Mouse (Mus musculus): ENCODE results near the gene Anln. TPM values are rescaled to one million over a fixed set of nuclear protein-coding genes. Genes with fewer than 3 reads are reported as not detected.

The Anln gene
- polyA plus RNA-seq, 2 experiments, result 35.4 to 40.4 TPM

DNA sequence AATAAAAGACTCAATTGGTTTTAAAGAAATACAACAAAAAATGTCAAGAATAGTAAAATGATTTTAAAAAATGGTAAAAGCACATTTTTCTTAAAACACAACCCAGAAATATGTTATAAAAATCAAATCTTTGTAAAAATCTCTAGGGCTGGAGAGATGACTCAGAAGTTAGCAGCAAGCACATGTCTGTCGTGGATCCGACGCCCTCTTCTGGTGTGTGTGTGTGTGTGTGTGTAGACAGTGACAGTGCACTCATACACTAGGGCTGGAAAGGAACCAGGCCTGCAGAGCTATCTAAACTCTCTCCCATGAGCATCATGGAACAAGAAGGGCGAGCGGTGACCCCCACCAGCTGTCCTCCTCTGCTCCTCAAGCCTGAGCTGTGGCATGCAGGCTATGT is 35.5 kb downstream of the Anln start:
- Histone ChIP-seq H3K27me3 (ENCODE audit: control insufficient read depth, insufficient read depth, low read length) (no peaks in the 10 kb centered on the region), H3K9ac (ENCODE audit: low read depth, low read length, severe bottlenecking) (no peak overlapping the region), H3K4me3 (replicated peaks; ENCODE audit: low read length) (no peak overlapping the region), H3K4me2 (replicated peaks; ENCODE audit: low read depth, low read length, severe bottlenecking) (no peak overlapping the region), H3K4me1 (ENCODE audit: control insufficient read depth, insufficient read depth, low read length) (no peaks in the 10 kb centered on the region), H3K36me3 (ENCODE audit: control insufficient read depth, insufficient read depth, low read length) (peaks cover 60% of the 10 kb centered on the region), H3K9me3 (ENCODE audit: control insufficient read depth, low read length) (no peaks in the 10 kb centered on the region), H3K27ac (replicated peaks; ENCODE audit: low read depth, low read length) (no peak overlapping the region)
- 91% methylated on average over 5 of the region's 5 CpGs for WGBS
- TF ChIP-seq POLR2A (IDR thresholded peaks at IDR 0.05; ENCODE audit: borderline replicate concordance, extremely low read depth, insufficient read depth, insufficient read length), result no peak
- no peak for DNase-seq (ENCODE audit: low spot score)
- ATAC-seq (ENCODE audit: low FRiP score, low read depth), result no peak

DNA sequence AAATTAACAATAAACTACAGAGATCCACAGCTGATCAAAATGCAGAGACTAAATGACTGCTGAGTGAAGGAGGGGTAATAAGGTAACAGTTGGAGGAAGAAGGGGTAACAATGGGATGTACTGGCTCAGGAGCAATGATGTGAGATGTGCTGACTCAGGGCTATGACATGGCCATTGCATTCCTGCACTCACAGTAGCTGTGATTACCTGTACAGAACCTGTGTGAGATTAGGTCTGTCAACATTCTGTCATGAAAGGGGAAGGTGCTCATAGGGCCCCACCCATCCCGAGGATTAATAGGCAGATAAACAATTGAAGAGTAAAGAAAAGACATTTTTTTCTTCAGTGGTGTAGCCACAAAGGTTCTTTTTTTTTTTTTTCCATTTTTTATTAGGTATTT is 48.7 kb downstream of the Anln start:
- Histone ChIP-seq H3K36me3 (ENCODE audit: control insufficient read depth, insufficient read depth, low read length) (peaks cover 66% of the 10 kb centered on the region), H3K27ac (replicated peaks; ENCODE audit: low read depth, low read length) (no peak overlapping the region), H3K9me3 (ENCODE audit: control insufficient read depth, low read length) (no peaks in the 10 kb centered on the region)

DNA sequence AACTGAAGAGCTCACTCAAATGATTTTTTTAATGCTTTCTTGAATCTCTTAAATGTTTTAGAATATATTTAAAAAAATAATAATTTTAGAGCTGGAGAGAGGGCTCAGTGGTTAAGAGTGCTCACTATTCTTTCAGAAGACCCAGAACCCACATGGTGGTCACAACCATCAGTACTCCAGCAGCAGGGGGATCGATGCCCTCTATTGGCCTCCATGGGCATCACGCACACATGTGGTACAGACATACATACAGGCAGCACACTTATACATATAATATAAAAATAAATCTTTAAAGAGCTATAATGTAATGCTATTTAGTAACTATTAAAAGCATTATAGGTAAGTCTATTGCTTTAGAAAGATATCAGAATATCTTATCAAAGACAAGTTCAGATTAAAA is 51.8 kb downstream of the Anln start:
- Histone ChIP-seq H3K4me2 (replicated peaks; ENCODE audit: low read depth, low read length, severe bottlenecking) (no peak overlapping the region), H3K4me3 (replicated peaks; ENCODE audit: low read length) (no peak overlapping the region), H3K9ac (ENCODE audit: low read depth, low read length, severe bottlenecking) (no peak overlapping the region), H3K27ac (replicated peaks; ENCODE audit: low read depth, low read length) (no peak overlapping the region), H3K36me3 (ENCODE audit: control insufficient read depth, insufficient read depth, low read length) (peaks cover 64% of the 10 kb centered on the region), H3K27me3 (ENCODE audit: control insufficient read depth, insufficient read depth, low read length) (no peaks in the 10 kb centered on the region), H3K4me1 (ENCODE audit: control insufficient read depth, insufficient read depth, low read length) (no peaks in the 10 kb centered on the region), H3K9me3 (ENCODE audit: control insufficient read depth, low read length) (no peaks in the 10 kb centered on the region)
- no peak for TF ChIP-seq POLR2A (IDR thresholded peaks at IDR 0.05; ENCODE audit: borderline replicate concordance, extremely low read depth, insufficient read depth, insufficient read length)
- DNase-seq (ENCODE audit: low spot score) (no peak), ATAC-seq (ENCODE audit: low FRiP score, low read depth) (no peak)
- WGBS, result 100% methylated on average over 2 of the region's 2 CpGs

More for the DNA sequence above, 48.7 kb downstream of the Anln start:
- DNase-seq (ENCODE audit: low spot score) (no peak), ATAC-seq (ENCODE audit: low FRiP score, low read depth) (no peak)
- no peak for TF ChIP-seq POLR2A (IDR thresholded peaks at IDR 0.05; ENCODE audit: borderline replicate concordance, extremely low read depth, insufficient read depth, insufficient read length)
- 88% methylated on average over 1 of the region's 1 CpGs for WGBS
- Histone ChIP-seq H3K4me1 (ENCODE audit: control insufficient read depth, insufficient read depth, low read length) (no peaks in the 10 kb centered on the region), H3K9ac (ENCODE audit: low read depth, low read length, severe bottlenecking) (no peak overlapping the region), H3K4me3 (replicated peaks; ENCODE audit: low read length) (no peak overlapping the region), H3K4me2 (replicated peaks; ENCODE audit: low read depth, low read length, severe bottlenecking) (no peak overlapping the region), H3K27me3 (ENCODE audit: control insufficient read depth, insufficient read depth, low read length) (no peaks in the 10 kb centered on the region)

DNA sequence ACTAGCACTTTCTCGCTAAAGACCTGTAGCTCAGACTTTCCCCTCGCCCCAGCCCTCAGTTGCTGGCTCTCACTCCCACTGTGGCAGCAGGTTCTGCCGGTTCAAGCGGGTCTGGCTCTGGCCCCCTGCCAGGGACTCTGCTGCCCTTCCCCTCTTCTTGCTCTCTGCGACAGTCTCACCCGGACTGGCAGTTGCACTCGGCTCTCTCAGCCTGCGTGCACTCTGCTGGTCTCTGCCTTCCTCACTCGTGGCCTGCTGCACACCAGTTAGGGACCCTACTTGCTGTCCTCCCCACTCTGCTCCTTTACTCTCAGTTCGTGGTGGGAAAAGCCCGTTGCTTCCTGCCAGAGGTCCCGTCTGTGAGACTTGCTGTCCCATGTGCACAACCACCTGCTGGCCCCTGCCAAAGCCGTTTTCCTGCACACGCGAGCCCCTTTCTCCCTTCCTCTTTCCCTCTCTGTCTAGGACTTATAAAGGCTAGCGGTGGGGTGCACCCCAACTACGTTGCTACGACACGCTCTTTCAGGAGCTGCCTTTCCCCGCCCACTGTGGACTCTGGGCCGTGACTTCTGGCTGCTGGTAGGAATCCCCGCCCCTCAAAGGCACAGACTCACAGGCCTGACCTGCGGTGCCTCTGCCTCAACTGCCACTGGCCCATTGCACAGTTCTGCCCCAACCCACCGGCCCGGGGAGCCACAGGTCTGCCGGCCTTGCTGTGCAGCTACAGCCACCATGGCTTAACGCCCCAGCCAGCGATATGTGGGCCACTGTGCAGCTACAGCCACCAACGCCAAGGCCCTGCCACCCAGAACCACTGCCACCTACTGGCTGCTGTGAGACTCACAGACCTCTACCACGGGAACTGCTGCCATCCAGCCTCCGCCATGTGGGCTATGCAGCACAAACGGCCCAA is 61.3 kb downstream of the Anln start:
- Histone ChIP-seq H3K36me3 (ENCODE audit: control insufficient read depth, insufficient read depth, low read length) (peaks cover 8% of the 10 kb centered on the region), H3K4me1 (ENCODE audit: control insufficient read depth, insufficient read depth, low read length) (peaks cover 7% of the 10 kb centered on the region; the same call in 1 of the 2 replicates), H3K4me3 (replicated peaks; ENCODE audit: low read length) (peak overlapping the region; percentile 51), H3K9ac (ENCODE audit: low read depth, low read length, severe bottlenecking) (peak overlapping the region; percentile 60), H3K27ac (replicated peaks; ENCODE audit: low read depth, low read length) (peak overlapping the region; percentile 50), H3K27me3 (ENCODE audit: control insufficient read depth, insufficient read depth, low read length) (no peaks in the 10 kb centered on the region), H3K4me2 (replicated peaks; ENCODE audit: low read depth, low read length, severe bottlenecking) (peak overlapping the region; percentile 78), H3K9me3 (ENCODE audit: control insufficient read depth, low read length) (no peaks in the 10 kb centered on the region)
- WGBS, result 1% methylated on average over 32 of the region's 32 CpGs
- TF ChIP-seq POLR2A (IDR thresholded peaks at IDR 0.05; ENCODE audit: borderline replicate concordance, extremely low read depth, insufficient read depth, insufficient read length), result no peak
- peak; percentile 82 for DNase-seq (ENCODE audit: low spot score)
- peak; percentile 92 for ATAC-seq (ENCODE audit: low FRiP score, low read depth)

DNA sequence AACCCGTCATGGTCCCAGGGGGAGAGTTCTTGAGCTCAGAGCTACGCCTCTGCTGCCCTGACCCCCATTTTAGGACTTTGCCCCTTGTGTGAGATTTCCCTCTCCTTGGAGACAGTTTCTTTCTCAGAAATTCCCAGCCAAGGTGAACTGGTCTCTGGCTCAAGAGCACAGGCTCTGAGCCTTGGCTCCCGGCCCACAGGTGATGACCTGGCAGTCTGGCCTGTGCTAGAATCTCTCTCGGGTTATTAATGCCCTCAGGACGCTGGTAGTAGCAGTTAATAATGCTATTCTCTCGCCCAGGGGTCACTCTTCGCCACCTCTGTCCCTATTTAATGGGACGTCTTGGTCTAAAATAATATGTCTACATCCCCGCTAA is 61.9 kb downstream of the Anln start:
- Histone ChIP-seq H3K36me3 (ENCODE audit: control insufficient read depth, insufficient read depth, low read length) (peaks cover 5% of the 10 kb centered on the region; the same call in 1 of the 2 replicates), H3K4me3 (replicated peaks; ENCODE audit: low read length) (peak overlapping the region; percentile 51), H3K27me3 (ENCODE audit: control insufficient read depth, insufficient read depth, low read length) (no peaks in the 10 kb centered on the region), H3K9me3 (ENCODE audit: control insufficient read depth, low read length) (no peaks in the 10 kb centered on the region), H3K4me2 (replicated peaks; ENCODE audit: low read depth, low read length, severe bottlenecking) (peak overlapping the region; percentile 78), H3K4me1 (ENCODE audit: control insufficient read depth, insufficient read depth, low read length) (peaks cover 7% of the 10 kb centered on the region; the same call in 1 of the 2 replicates), H3K9ac (ENCODE audit: low read depth, low read length, severe bottlenecking) (peak overlapping the region; percentile 60), H3K27ac (replicated peaks; ENCODE audit: low read depth, low read length) (peak overlapping the region; percentile 50; the same call in 1 of the 2 replicates)
- no peak for TF ChIP-seq POLR2A (IDR thresholded peaks at IDR 0.05; ENCODE audit: borderline replicate concordance, extremely low read depth, insufficient read depth, insufficient read length)
- 14% methylated on average over 9 of the region's 9 CpGs for WGBS
- ATAC-seq (ENCODE audit: low FRiP score, low read depth) (no peak), DNase-seq (ENCODE audit: low spot score) (no peak)

Data from limb, embryonic 14.5 days (tissue).